Mouse (Mus musculus) hindbrain, postnatal 0 days (tissue): ENCODE results near the gene Foxa3. TPM values are rescaled to one million over a fixed set of nuclear protein-coding genes. Genes with fewer than 3 reads are reported as not detected.
A peak's percentile ranks its signal among the peaks of the same experiment; 100 is the strongest.

Experiments used
- ATAC-seq: fragments of 200-750 bp; cut with Nextera tagmentation; 2 replicates; pipeline ENCODE4 v1.8.0; 2017; ENCODE audit warnings: mild to moderate bottlenecking, moderate TSS enrichment, moderate library complexity
- DNase-seq: peaks from one replicate; pipeline ENCODE4 v3.0.0-alpha.2; 2015; ENCODE audit warnings: low spot score
- H3K27ac ChIP-seq: fragments of 300-500 bp; sonication (generic); 2 replicates; pipeline ENCODE4 v1.5.1; 2014; ENCODE audit warnings: mild to moderate bottlenecking
- H3K27me3 ChIP-seq: fragments of 300-500 bp; sonication (generic); 2 replicates; pipeline ENCODE4 v1.6.1; 2014; ENCODE audit warnings: low read length, mixed read lengths; ENCODE audit not compliant: insufficient read depth
- H3K36me3 ChIP-seq: fragments of 300-500 bp; sonication (generic); 2 replicates; pipeline ENCODE4 v1.6.1; 2014; ENCODE audit warnings: low read length, mixed read lengths; ENCODE audit not compliant: insufficient read depth
- H3K4me1 ChIP-seq: fragments of 300-500 bp; sonication (generic); 2 replicates; pipeline ENCODE4 v1.6.1; 2014; ENCODE audit warnings: antibody characterized with exemption, low read length, mixed read lengths; ENCODE audit not compliant: insufficient read depth
- H3K4me2 ChIP-seq: fragments of 300-500 bp; sonication (generic); 2 replicates; pipeline ENCODE4 v1.6.1; 2014; ENCODE audit warnings: low read depth, mild to moderate bottlenecking, low read length, moderate library complexity, mixed read lengths
- H3K4me3 ChIP-seq: fragments of 300-500 bp; sonication (generic); 2 replicates; pipeline ENCODE4 v1.5.1; 2014; ENCODE audit warnings: low read length
- H3K9ac ChIP-seq: fragments of 300-500 bp; sonication (generic); replicated peaks from 2 replicates; pipeline ENCODE4 v1.6.1; 2014; ENCODE audit warnings: mild to moderate bottlenecking, low read length, moderate library complexity, mixed read lengths
- H3K9me3 ChIP-seq: fragments of 300-500 bp; sonication (generic); 2 replicates; pipeline ENCODE4 v1.6.1; 2016; ENCODE audit warnings: low read length, mixed read lengths
- CTCF ChIP-seq: IDR thresholded peaks from 2 replicates; pipeline ENCODE4 v1.5.1; 2016; ENCODE audit warnings: antibody characterized with exemption, control low read depth, low read depth
- WGBS: fragments of 180-500 bp; shearing (Covaris S2); extraction: QIAGEN DNeasy Blood & Tissue Kit; methylation state at CpG from one replicate; pipeline ENCODE4 v1.1.7; 2014; 5-methylcytosine and 5-hydroxymethylcytosine counted together
- polyA plus RNA-seq: library from polyadenylated mRNA; unstranded; fragments of >200 nt; fragmentation: Nextera tagmentation; extraction: Ambion mirVana; gene quantifications from 2 replicates; pipeline ENCODE4 v1.2.1, GENCODE M21; 2015
- total RNA-seq: library from RNA; depleted of rRNA; stranded (reverse); fragments of >200 nt; gene quantifications from 2 replicates; pipeline ENCODE4 v1.2.3, GENCODE M21; 2014

Gene Foxa3
- total and polyA plus RNA-seq, 2 experiments from 2014 or later = not detected

DNA sequence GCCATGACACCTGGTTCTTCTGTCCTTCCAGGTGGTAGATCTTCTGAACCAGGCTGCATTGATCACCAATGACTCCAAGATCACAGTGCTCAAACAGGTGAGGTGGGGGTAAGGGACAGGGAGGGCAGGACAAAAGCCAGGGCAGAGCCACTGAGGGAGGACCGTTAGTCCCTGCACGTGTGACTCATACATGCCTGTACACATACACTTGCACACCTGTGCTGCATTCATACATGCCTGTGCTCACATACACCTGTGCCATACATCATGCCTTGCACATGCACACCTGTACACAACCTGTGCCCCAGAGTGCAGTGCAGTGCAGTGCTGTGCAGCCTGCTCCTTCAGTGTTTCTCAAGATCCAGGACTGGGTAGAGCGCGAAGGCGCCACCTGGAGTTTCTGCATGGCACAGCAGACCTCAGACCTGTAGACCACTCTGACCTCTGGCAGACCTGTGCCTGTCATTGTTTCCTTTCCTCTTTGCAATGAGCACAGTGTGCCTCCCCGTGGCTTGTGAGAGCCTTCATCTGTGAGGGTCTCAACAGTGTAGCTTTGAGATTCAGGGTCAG is 5.8 kb upstream of the Foxa3 start:
- ATAC-seq (peak; percentile 61), DNase-seq (peak; percentile 74)
- Histone ChIP-seq H3K27me3 (no peaks in the 10 kb centered on the region), H3K9me3 (no peaks in the 10 kb centered on the region), H3K4me2 (no peak overlapping the region), H3K27ac (no peak overlapping the region), H3K9ac (no peak overlapping the region), H3K36me3 (peaks cover 23% of the 10 kb centered on the region), H3K4me1 (peaks cover 4% of the 10 kb centered on the region), H3K4me3 (no peak overlapping the region)
- 53% methylated on average over 6 of the region's 6 CpGs for WGBS
- peak; percentile 79 for TF ChIP-seq CTCF

DNA sequence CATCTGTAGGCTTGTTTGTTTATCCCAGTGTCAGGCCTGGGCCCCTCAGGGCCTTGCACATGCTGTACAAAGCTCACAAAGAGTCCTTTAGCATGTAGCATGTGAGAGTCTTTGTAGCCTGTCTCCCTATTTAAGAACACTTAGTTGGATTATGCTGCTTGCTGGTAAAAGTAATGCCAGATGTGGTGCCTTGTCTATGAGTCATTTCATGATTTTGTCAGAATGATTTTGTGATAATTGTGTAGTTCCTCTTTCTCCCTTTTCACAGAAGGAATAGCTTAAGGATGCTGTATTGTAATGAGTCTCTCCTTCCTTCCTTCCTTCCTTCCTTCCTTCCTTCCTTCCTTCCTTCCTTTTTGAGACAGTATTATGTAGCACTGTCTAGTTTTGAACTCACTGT is 4.7 kb upstream of the Foxa3 start:
- Histone ChIP-seq H3K27ac (no peak overlapping the region), H3K9me3 (no peaks in the 10 kb centered on the region), H3K4me3 (no peak overlapping the region), H3K27me3 (0 out of 2 replicates have a peak, but pooled peaks cover 7% of the 10 kb centered on the region), H3K9ac (no peak overlapping the region), H3K4me1 (peaks cover 4% of the 10 kb centered on the region), H3K4me2 (no peak overlapping the region), H3K36me3 (peaks cover 23% of the 10 kb centered on the region)
- ATAC-seq (no peak), DNase-seq (no peak)
- no peak for TF ChIP-seq CTCF

DNA sequence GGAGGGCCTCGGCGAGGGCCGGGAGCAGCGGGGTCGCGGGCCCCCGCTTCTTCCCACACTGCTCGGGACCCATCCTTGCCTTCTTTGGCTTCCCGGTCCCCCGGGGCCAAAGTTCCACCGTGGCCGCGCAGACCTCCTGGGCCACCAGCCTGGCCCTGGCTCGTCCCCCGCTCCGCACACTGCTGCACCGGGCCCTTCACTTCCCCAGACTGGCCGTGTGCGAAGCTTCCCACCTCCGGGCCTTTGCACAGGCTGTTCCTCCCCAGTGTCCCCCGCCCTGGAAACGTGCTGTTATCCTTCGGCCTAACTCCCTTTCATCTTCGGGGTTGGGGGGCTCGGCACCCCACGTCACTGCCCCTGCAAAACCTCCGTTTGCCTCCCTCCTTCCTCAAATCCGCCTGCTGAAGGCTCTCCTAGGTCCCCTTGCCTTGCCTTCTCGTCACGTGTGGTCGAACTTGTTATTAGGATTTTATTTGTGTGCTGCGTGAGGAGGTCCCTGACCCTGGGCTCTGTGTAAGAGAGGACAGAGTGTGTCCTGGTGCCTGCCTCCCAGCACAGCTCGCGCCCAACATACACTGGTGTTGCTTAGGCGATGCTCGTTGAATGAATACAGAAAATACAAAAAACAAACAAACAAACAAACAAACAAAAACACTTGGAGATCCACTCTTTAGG is 1.4 kb upstream of the Foxa3 start:
- peaks cover 29% of the 10 kb centered on the region for H3K27me3 ChIP-seq
- no peaks in the 10 kb centered on the region for H3K9me3 ChIP-seq
- H3K9ac ChIP-seq = peak overlapping the region; percentile 76
- H3K36me3 ChIP-seq = peaks cover 7% of the 10 kb centered on the region
- peak overlapping the region; percentile 65; the same call in 1 of the 2 replicates for H3K27ac ChIP-seq
- TF ChIP-seq CTCF = no peak
- peak overlapping the region; percentile 76 for H3K4me3 ChIP-seq
- ATAC-seq (peak; percentile 65), DNase-seq (peak; percentile 21)
- WGBS = 2% methylated on average over 32 of the region's 36 CpGs
- H3K4me2 ChIP-seq = peak overlapping the region; percentile 80
- H3K4me1 ChIP-seq = peaks cover 4% of the 10 kb centered on the region

DNA sequence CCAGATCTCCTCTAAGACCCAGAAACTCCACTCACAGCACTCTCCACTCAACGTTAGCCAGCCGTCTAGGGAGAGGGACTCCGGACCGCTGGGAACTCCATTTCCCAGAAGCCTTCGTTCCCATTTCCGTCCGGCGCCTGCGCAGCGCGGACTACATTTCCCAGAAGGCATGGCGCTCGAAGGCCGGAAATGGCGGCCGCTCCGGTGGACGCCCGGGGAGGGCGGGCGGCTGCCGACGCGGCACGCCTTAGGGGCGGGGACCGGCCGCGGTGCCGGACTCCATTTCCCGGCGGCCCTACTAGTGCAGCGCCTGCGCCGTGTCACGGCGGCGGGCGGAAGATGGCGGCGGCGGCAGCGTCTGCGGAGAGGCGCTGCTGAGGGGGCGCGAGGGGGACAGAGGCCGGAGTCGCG is 763 bp upstream of the Foxa3 start, which contains the start of gene Sympk:
TSS of gene Sympk (plus strand) at position 282 of the 411 bp plus-strand sequence.
- WGBS = 1% methylated on average over 47 of the region's 50 CpGs
- DNase-seq (peak; percentile 99), ATAC-seq (peak; percentile 96)
- H3K9ac ChIP-seq = peak within 1 kb of the TSS; percentile 76
- H3K4me2 ChIP-seq = peak within 1 kb of the TSS; percentile 80
- H3K27ac ChIP-seq = peak within 1 kb of the TSS; percentile 65; the same call in 1 of the 2 replicates
- no peak for TF ChIP-seq CTCF
- H3K4me3 ChIP-seq = peak within 1 kb of the TSS; percentile 76
- peaks cover 29% of the 10 kb centered on the region for H3K27me3 ChIP-seq
- peaks cover 4% of the 10 kb centered on the region for H3K4me1 ChIP-seq
- H3K36me3 ChIP-seq = peaks cover under 1% of the 10 kb centered on the region
- no peaks in the 10 kb centered on the region for H3K9me3 ChIP-seq

DNA sequence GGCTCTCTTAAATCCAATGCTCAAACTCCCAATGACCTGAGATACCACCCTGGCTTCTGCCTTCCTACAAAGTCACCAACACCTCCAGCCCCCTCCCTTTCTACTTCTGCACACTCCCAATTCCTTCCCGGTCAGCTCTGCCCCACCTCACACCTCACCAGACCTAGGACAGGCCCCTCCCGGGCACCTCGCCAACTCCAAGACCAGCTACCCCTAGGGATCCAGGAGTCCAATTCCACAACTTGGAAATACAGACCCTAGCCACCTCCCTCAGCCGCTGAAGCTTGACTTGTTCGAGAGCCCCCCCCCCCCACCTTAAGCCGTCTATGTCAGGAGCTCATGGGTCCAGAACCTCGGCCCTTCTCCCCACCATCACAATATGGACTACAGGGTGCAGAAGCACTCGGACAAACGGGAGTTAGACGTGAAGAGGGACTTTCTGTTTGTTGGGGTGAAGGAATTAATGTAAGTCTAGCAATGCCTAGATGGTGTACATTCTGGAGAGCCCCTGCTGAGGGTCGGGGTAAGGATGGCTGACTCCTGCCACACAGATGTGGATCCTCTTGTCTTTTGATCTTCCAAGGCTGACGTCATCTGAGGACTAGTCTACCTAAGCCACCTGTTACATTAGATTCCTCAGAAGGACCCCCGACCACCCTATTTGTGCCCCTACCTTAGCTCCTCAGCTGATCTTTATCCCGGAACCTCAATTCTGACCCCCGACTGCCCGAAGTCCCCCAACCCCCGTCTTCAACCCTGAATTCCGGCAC is 964 bp downstream of the Foxa3 start:
- Histone ChIP-seq H3K4me1 (peaks cover 4% of the 10 kb centered on the region), H3K36me3 (no peaks in the 10 kb centered on the region), H3K9me3 (no peaks in the 10 kb centered on the region), H3K4me2 (no peak overlapping the region), H3K27ac (no peak overlapping the region), H3K4me3 (no peak overlapping the region), H3K9ac (no peak overlapping the region), H3K27me3 (peaks cover 29% of the 10 kb centered on the region)
- no peak for TF ChIP-seq CTCF
- no peak for DNase-seq
- no peak for ATAC-seq
- 64% methylated on average over 18 of the region's 18 CpGs for WGBS

DNA sequence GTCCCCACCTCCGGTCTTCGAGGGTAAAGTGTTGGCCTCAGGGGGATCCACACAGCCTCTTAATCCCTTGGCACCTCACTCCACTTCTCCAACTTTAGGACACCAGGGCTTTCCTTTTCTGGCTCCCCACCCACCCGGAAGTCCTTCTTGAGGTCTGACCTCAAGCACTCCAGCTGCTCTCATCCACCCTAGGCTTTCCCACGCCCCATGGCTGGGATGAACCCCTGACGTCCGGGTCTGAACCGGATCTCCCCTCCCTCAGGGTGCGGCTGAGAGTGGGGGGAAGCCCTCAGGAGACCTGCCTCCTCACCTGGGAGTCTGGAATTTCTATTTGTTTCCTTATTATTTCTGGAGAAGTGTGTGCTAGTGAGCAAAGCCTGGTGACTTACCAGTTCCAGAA is 2.3 kb downstream of the Foxa3 start:
- DNase-seq (no peak), ATAC-seq (no peak)
- WGBS = 26% methylated on average over 8 of the region's 8 CpGs
- Histone ChIP-seq H3K4me1 (peaks cover 4% of the 10 kb centered on the region), H3K9me3 (no peaks in the 10 kb centered on the region), H3K4me3 (no peak overlapping the region), H3K9ac (no peak overlapping the region), H3K27me3 (peaks cover 29% of the 10 kb centered on the region), H3K4me2 (no peak overlapping the region), H3K36me3 (no peaks in the 10 kb centered on the region), H3K27ac (no peak overlapping the region)
- TF ChIP-seq CTCF = no peak

DNA sequence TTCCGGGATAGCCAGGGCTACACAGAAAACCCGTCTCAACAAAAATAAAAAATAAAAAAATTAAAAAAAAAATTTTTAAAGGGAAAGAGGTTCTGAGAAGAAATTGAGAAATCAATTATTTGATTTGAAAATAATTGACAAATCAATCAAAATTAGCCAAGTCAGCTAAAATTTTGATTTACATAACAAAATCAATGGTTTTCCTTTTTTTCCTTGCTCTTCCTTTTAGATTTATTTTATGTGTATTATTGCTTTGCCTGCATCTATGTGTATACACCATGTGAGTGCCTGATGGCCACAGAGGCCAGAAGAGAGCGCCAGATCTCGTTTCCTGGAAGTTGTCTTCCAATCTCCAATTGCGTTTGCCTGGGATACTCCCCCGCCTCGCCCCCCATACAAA is 5.4 kb downstream of the Foxa3 start:
- Histone ChIP-seq H3K27ac (no peak overlapping the region), H3K4me2 (no peak overlapping the region), H3K36me3 (no peaks in the 10 kb centered on the region), H3K4me1 (no peaks in the 10 kb centered on the region), H3K4me3 (no peak overlapping the region), H3K27me3 (peaks cover 20% of the 10 kb centered on the region), H3K9ac (no peak overlapping the region), H3K9me3 (no peaks in the 10 kb centered on the region)
- no peak for TF ChIP-seq CTCF
- ATAC-seq (no peak), DNase-seq (no peak)
- 92% methylated on average over 7 of the region's 7 CpGs for WGBS
